Mouse (Mus musculus) limb, embryonic 11.5 days (tissue): ENCODE results near the gene Ppp1r9a. TPM values are rescaled to one million over a fixed set of nuclear protein-coding genes. Genes with fewer than 3 reads are reported as not detected.
A peak's percentile ranks its signal among the peaks of the same experiment; 100 is the strongest.

Source experiments
- ATAC-seq: fragments of 200-750 bp; cut with Nextera tagmentation; 2 replicates; pipeline ENCODE4 v1.8.0; 2017; ENCODE audit warnings: low read depth; ENCODE audit not compliant: insufficient number of reproducible peaks, low FRiP score, low TSS enrichment
- DNase-seq: peaks from one replicate; pipeline ENCODE4 v3.0.0-alpha.2; 2015; ENCODE audit warnings: low spot score
- H3K27ac ChIP-seq: fragments of 300-500 bp; sonication (generic); replicated peaks from 2 replicates; pipeline ENCODE4 v1.5.1; 2014; ENCODE audit warnings: low read depth, mild to moderate bottlenecking, low read length
- H3K27me3 ChIP-seq: fragments of 300-500 bp; sonication (generic); 2 replicates; pipeline ENCODE4 v1.6.1; 2014; ENCODE audit warnings: mild to moderate bottlenecking, low read length, mixed read lengths; ENCODE audit not compliant: control insufficient read depth, insufficient read depth
- H3K36me3 ChIP-seq: fragments of 300-500 bp; sonication (generic); 2 replicates; pipeline ENCODE4 v1.6.1; 2014; ENCODE audit warnings: mild to moderate bottlenecking, low read length, moderate library complexity, mixed read lengths; ENCODE audit not compliant: control insufficient read depth, insufficient read depth
- H3K4me1 ChIP-seq: fragments of 300-500 bp; sonication (generic); 2 replicates; pipeline ENCODE4 v1.6.1; 2014; ENCODE audit warnings: low read length, mixed read lengths; ENCODE audit not compliant: control insufficient read depth, insufficient read depth
- H3K4me2 ChIP-seq: fragments of 300-500 bp; sonication (generic); 2 replicates; pipeline ENCODE4 v1.6.1; 2014; ENCODE audit warnings: low read depth, mild to moderate bottlenecking, moderate library complexity; ENCODE audit not compliant: severe bottlenecking
- H3K4me3 ChIP-seq: fragments of 300-500 bp; sonication (generic); 2 replicates; pipeline ENCODE4 v1.5.1; 2014; ENCODE audit warnings: low read depth, low read length
- H3K9ac ChIP-seq: fragments of 300-500 bp; sonication (generic); 2 replicates; pipeline ENCODE4 v1.6.1; 2014; ENCODE audit warnings: mild to moderate bottlenecking, low read length
- H3K9me3 ChIP-seq: fragments of 300-500 bp; sonication (generic); 2 replicates; pipeline ENCODE4 v1.6.1; 2016; ENCODE audit warnings: low read length; ENCODE audit not compliant: control insufficient read depth
- WGBS: fragments of 180-500 bp; shearing (Covaris S2); extraction: QIAGEN DNeasy Blood & Tissue Kit; methylation state at CpG from one replicate; pipeline ENCODE4 v1.1.7; 2014; 5-methylcytosine and 5-hydroxymethylcytosine counted together
- polyA plus RNA-seq: library from polyadenylated mRNA; unstranded; fragments of >200 nt; fragmentation: Nextera tagmentation; extraction: Ambion mirVana; gene quantifications from 2 replicates; pipeline ENCODE4 v1.2.1, GENCODE M21; 2014

Ppp1r9a gene
- polyA plus RNA-seq, 1 experiment from 2014 or later, result 27.9 TPM

- Histone ChIP-seq H3K27ac (no peak overlapping the region), H3K4me3 (no peak overlapping the region), H3K4me2 (no peak overlapping the region), H3K27me3 (no peaks in the 10 kb centered on the region), H3K36me3 (no peaks in the 10 kb centered on the region), H3K4me1 (no peaks in the 10 kb centered on the region; the same call in 1 of the 2 replicates), H3K9me3 (no peaks in the 10 kb centered on the region), H3K9ac (no peak overlapping the region)
- no peak for ATAC-seq
- no peak for DNase-seq
- WGBS, result 87% methylated on average over 9 of the region's 9 CpGs
These were observed 265.4 kb downstream of the Ppp1r9a start for GRCm38 (mm10) chr6:5168158-5168557.

- Histone ChIP-seq H3K9me3 (no peaks in the 10 kb centered on the region), H3K4me3 (no peak overlapping the region), H3K36me3 (no peaks in the 10 kb centered on the region), H3K27me3 (no peaks in the 10 kb centered on the region), H3K4me1 (no peaks in the 10 kb centered on the region; the same call in 1 of the 2 replicates), H3K27ac (0 out of 2 replicates have a peak overlapping the region, but pooled peaks have one; percentile 15), H3K4me2 (no peak overlapping the region), H3K9ac (no peak overlapping the region)
- WGBS, result 81% methylated on average over 4 of the region's 4 CpGs
- ATAC-seq, result no peak
- DNase-seq, result no peak
These were observed 268.7 kb downstream of the Ppp1r9a start for GRCm38 (mm10) chr6:5171418-5171817.

GRCm38 (mm10) chr6:5172571-5172970 is 269.9 kb downstream of the Ppp1r9a start:
- ATAC-seq, result no peak
- 79% methylated on average over 9 of the region's 9 CpGs for WGBS

GRCm38 (mm10) chr6:5174179-5174812 is 271.6 kb downstream of the Ppp1r9a start:
- no peak overlapping the region for H3K9ac ChIP-seq
- peaks cover 3% of the 10 kb centered on the region for H3K4me1 ChIP-seq
- no peak overlapping the region for H3K27ac ChIP-seq
- H3K4me2 ChIP-seq, result no peak overlapping the region
- DNase-seq (no peak), ATAC-seq (no peak)
- H3K4me3 ChIP-seq, result no peak overlapping the region
- H3K36me3 ChIP-seq, result no peaks in the 10 kb centered on the region
- no peaks in the 10 kb centered on the region for H3K9me3 ChIP-seq
- H3K27me3 ChIP-seq, result no peaks in the 10 kb centered on the region
- 69% methylated on average over 10 of the region's 10 CpGs for WGBS

More at GRCm38 (mm10) chr6:5172571-5172970, 269.9 kb downstream of the Ppp1r9a start:
- DNase-seq, result no peak
- no peaks in the 10 kb centered on the region for H3K36me3 ChIP-seq
- no peak overlapping the region for H3K9ac ChIP-seq
- H3K9me3 ChIP-seq, result no peaks in the 10 kb centered on the region
- H3K4me2 ChIP-seq, result no peak overlapping the region
- no peak overlapping the region for H3K27ac ChIP-seq
- H3K27me3 ChIP-seq, result no peaks in the 10 kb centered on the region
- H3K4me1 ChIP-seq, result no peaks in the 10 kb centered on the region; the same call in 1 of the 2 replicates
- no peak overlapping the region for H3K4me3 ChIP-seq

GRCm38 (mm10) chr6:5177967-5178891 is 275.5 kb downstream of the Ppp1r9a start:
- WGBS, result 50% methylated on average over 19 of the region's 19 CpGs

GRCm38 (mm10) chr6:5179189-5179588 is 276.5 kb downstream of the Ppp1r9a start:
- Histone ChIP-seq H3K4me1 (peaks cover 3% of the 10 kb centered on the region; the same call in 1 of the 2 replicates), H3K4me2 (no peak overlapping the region), H3K27me3 (no peaks in the 10 kb centered on the region), H3K9me3 (no peaks in the 10 kb centered on the region), H3K36me3 (no peaks in the 10 kb centered on the region), H3K27ac (no peak overlapping the region), H3K9ac (no peak overlapping the region), H3K4me3 (no peak overlapping the region)
- WGBS, result 50% methylated on average over 6 of the region's 6 CpGs
- ATAC-seq (no peak; the same call in 1 of the 2 replicates), DNase-seq (no peak)

More at GRCm38 (mm10) chr6:5177967-5178891, 275.5 kb downstream of the Ppp1r9a start:
- no peaks in the 10 kb centered on the region for H3K36me3 ChIP-seq
- no peak overlapping the region for H3K4me3 ChIP-seq
- H3K27me3 ChIP-seq, result no peaks in the 10 kb centered on the region
- peak overlapping the region; percentile 16; the same call in 1 of the 2 replicates for H3K4me2 ChIP-seq
- H3K4me1 ChIP-seq, result peaks cover 3% of the 10 kb centered on the region; the same call in 1 of the 2 replicates
- DNase-seq (no peak), ATAC-seq (peak; percentile 39; the same call in 1 of the 2 replicates)
- H3K9ac ChIP-seq, result no peak overlapping the region
- no peak overlapping the region for H3K27ac ChIP-seq
- no peaks in the 10 kb centered on the region for H3K9me3 ChIP-seq

- Histone ChIP-seq H3K27me3 (no peaks in the 10 kb centered on the region), H3K4me3 (no peak overlapping the region), H3K4me2 (no peak overlapping the region), H3K9me3 (no peaks in the 10 kb centered on the region), H3K36me3 (no peaks in the 10 kb centered on the region), H3K27ac (no peak overlapping the region), H3K9ac (no peak overlapping the region), H3K4me1 (peaks cover 3% of the 10 kb centered on the region; the same call in 1 of the 2 replicates)
- WGBS, result 76% methylated on average over 5 of the region's 5 CpGs
- ATAC-seq (no peak), DNase-seq (no peak)
These were observed 277.9 kb downstream of the Ppp1r9a start for GRCm38 (mm10) chr6:5180645-5181044.

GRCm38 (mm10) chr6:5186229-5186950 is 283.7 kb downstream of the Ppp1r9a start:
- Histone ChIP-seq H3K4me2 (no peak overlapping the region), H3K27me3 (no peaks in the 10 kb centered on the region), H3K36me3 (no peaks in the 10 kb centered on the region), H3K9me3 (no peaks in the 10 kb centered on the region), H3K4me3 (no peak overlapping the region), H3K9ac (no peak overlapping the region), H3K4me1 (0 out of 2 replicates have a peak, but pooled peaks cover 3% of the 10 kb centered on the region), H3K27ac (no peak overlapping the region)
- DNase-seq (no peak), ATAC-seq (no peak)
- WGBS, result 52% methylated on average over 7 of the region's 7 CpGs
